ENCODE assay signal across 8 mouse cellular contexts in the genomic region with DNA sequence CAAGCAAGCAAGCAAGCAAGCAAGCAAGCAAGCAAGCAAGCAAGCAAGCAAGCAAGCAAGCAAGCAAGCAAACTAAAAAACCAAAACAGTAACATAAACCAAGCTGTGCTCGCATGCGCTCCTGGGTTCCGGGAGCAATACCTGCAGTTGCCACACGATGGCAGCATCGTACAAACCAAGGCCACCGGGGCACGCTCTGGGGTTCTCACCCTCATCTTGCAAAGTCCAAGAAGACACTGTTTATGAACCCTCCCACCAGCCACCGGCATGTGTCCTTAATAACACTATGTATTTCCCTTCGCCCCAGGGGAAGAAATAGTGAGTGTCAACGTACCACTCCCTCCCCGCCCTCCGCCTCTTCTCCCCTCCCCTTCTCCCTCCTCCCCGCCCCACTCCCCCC.
DNase-seq lines count a peak whose midpoint lies in the region; ATAC-seq and TF ChIP-seq lines count a peak whose summit lies in the region.

No protein-coding gene starts in this region.

- no peak overlapping the region for H3K9ac ChIP-seq in intestine, postnatal 0 days (ENCODE audit: low read depth, low read length)
- no peak overlapping the region for H3K9ac ChIP-seq in limb, embryonic 11.5 days (ENCODE audit: low read length)
- no peak overlapping the region for H3K9ac ChIP-seq in midbrain, embryonic 14.5 days (replicated peaks; ENCODE audit: low read length)

- WGBS in intestine, postnatal 0 days: 2% methylated on average over 12 of the region's 13 CpGs
- WGBS in limb, embryonic 11.5 days: 1% methylated on average over 12 of the region's 13 CpGs
- 2% methylated on average over 12 of the region's 13 CpGs for WGBS in midbrain, embryonic 14.5 days
- WGBS in small intestine, adult 2 months: 3% methylated on average over 13 of the region's 13 CpGs

- ATAC-seq in intestine, postnatal 0 days: no peak
- ATAC-seq in limb, embryonic 11.5 days (ENCODE audit: insufficient number of reproducible peaks, low FRiP score, low TSS enrichment, low read depth): 0 out of 2 replicates have a peak, but pooled peaks have one; percentile 23
- ATAC-seq in midbrain, embryonic 14.5 days (ENCODE audit: low FRiP score, low TSS enrichment): peak; percentile 59
- ATAC-seq in erythroid progenitor cell, adult 5-6 weeks (replicated peaks; ENCODE audit: low FRiP score, poor library complexity, severe bottlenecking): no peak

- H3K27me3 ChIP-seq in intestine, postnatal 0 days (replicated peaks; ENCODE audit: control insufficient read depth, insufficient read depth, low read length): peaks cover 12% of the 10 kb centered on the region; the same call in 1 of the 2 replicates
- H3K27me3 ChIP-seq in limb, embryonic 11.5 days (ENCODE audit: control insufficient read depth, insufficient read depth, low read length): peaks cover 14% of the 10 kb centered on the region
- peaks cover 7% of the 10 kb centered on the region; the same call in 1 of the 2 replicates for H3K27me3 ChIP-seq in midbrain, embryonic 14.5 days (ENCODE audit: control insufficient read depth, insufficient read depth, low read length)
- H3K27me3 ChIP-seq in small intestine, adult 2 months (ENCODE audit: control insufficient read depth, insufficient read depth, low read length): no peaks in the 10 kb centered on the region

- no peak for TF ChIP-seq POLR2A in cortical plate, adult 2 months (IDR thresholded peaks at IDR 0.05; ENCODE audit: extremely low read depth, insufficient read depth, low read length)
- no peak for TF ChIP-seq POLR2A in small intestine, adult 2 months (IDR thresholded peaks at IDR 0.05; ENCODE audit: low read depth, low read length)

- no peak overlapping the region for H3K27ac ChIP-seq in cortical plate, adult 2 months (ENCODE audit: insufficient read depth, low read length)
- H3K27ac ChIP-seq in intestine, postnatal 0 days (ENCODE audit: low read depth, low read length): no peak overlapping the region
- no peak overlapping the region for H3K27ac ChIP-seq in limb, embryonic 11.5 days (replicated peaks; ENCODE audit: low read depth, low read length)
- H3K27ac ChIP-seq in midbrain, embryonic 14.5 days (replicated peaks; ENCODE audit: low read depth, low read length): no peak overlapping the region
- H3K27ac ChIP-seq in small intestine, adult 2 months (ENCODE audit: insufficient read depth, low read depth, low read length): no peak overlapping the region

- TF ChIP-seq CTCF in cortical plate, adult 2 months (IDR thresholded peaks at IDR 0.05; ENCODE audit: extremely low read depth, insufficient read depth, low read length): peak; percentile 85
- TF ChIP-seq CTCF in intestine, postnatal 0 days (IDR thresholded peaks at IDR 0.05; ENCODE audit: low read depth): peak; percentile 89
- TF ChIP-seq CTCF in small intestine, adult 2 months (IDR thresholded peaks at IDR 0.05; ENCODE audit: extremely low read depth, insufficient read length, insufficient replicate concordance, low read depth, low read length): peak; percentile 84

- no peaks in the 10 kb centered on the region for H3K9me3 ChIP-seq in intestine, postnatal 0 days (ENCODE audit: control insufficient read depth)
- H3K9me3 ChIP-seq in limb, embryonic 11.5 days (ENCODE audit: control insufficient read depth, low read length): no peaks in the 10 kb centered on the region; the same call in 1 of the 2 replicates
- no peaks in the 10 kb centered on the region; the same call in 1 of the 2 replicates for H3K9me3 ChIP-seq in midbrain, embryonic 14.5 days (ENCODE audit: control insufficient read depth, low read length)

- H3K4me2 ChIP-seq in intestine, postnatal 0 days (replicated peaks; ENCODE audit: low read depth): peak overlapping the region; percentile 42
- peak overlapping the region; percentile 35 for H3K4me2 ChIP-seq in limb, embryonic 11.5 days (ENCODE audit: low read depth, severe bottlenecking)
- H3K4me2 ChIP-seq in midbrain, embryonic 14.5 days (ENCODE audit: low read length): peak overlapping the region; percentile 44

- no peak overlapping the region for H3K4me3 ChIP-seq in cortical plate, adult 2 months (ENCODE audit: insufficient read depth, low read length)
- 0 out of 2 replicates have a peak overlapping the region, but pooled peaks have one; percentile 15 for H3K4me3 ChIP-seq in intestine, postnatal 0 days (ENCODE audit: low read depth, low read length)
- H3K4me3 ChIP-seq in limb, embryonic 11.5 days (ENCODE audit: low read depth, low read length): no peak overlapping the region
- 0 out of 2 replicates have a peak overlapping the region, but pooled peaks have one; percentile 15 for H3K4me3 ChIP-seq in midbrain, embryonic 14.5 days (replicated peaks; ENCODE audit: low read depth, low read length)
- no peak overlapping the region for H3K4me3 ChIP-seq in small intestine, adult 2 months (ENCODE audit: low read depth, low read length)

- peak; percentile 53 for DNase-seq in adipocyte (ENCODE audit: low spot score)
- peak; percentile 41 for DNase-seq in gastrocnemius, postnatal 25 days
- peak; percentile 96 for DNase-seq in limb, embryonic 11.5 days (ENCODE audit: low spot score)
- peak; percentile 90 for DNase-seq in midbrain, embryonic 14.5 days

- H3K4me1 ChIP-seq in cortical plate, adult 2 months (ENCODE audit: control insufficient read depth, insufficient read depth, low read length): no peaks in the 10 kb centered on the region; the same call in 1 of the 2 replicates
- no peaks in the 10 kb centered on the region for H3K4me1 ChIP-seq in intestine, postnatal 0 days (replicated peaks; ENCODE audit: control insufficient read depth, insufficient read depth, low read length)
- no peaks in the 10 kb centered on the region for H3K4me1 ChIP-seq in limb, embryonic 11.5 days (ENCODE audit: control insufficient read depth, insufficient read depth, low read length)
- no peaks in the 10 kb centered on the region for H3K4me1 ChIP-seq in midbrain, embryonic 14.5 days (ENCODE audit: control insufficient read depth, insufficient read depth, low read length)
- H3K4me1 ChIP-seq in small intestine, adult 2 months (ENCODE audit: control insufficient read depth, insufficient read depth, insufficient read length, low read length): no peaks in the 10 kb centered on the region

- H3K36me3 ChIP-seq in intestine, postnatal 0 days (ENCODE audit: control insufficient read depth, insufficient read depth): no peaks in the 10 kb centered on the region
- no peaks in the 10 kb centered on the region for H3K36me3 ChIP-seq in limb, embryonic 11.5 days (ENCODE audit: control insufficient read depth, insufficient read depth, low read length)
- H3K36me3 ChIP-seq in midbrain, embryonic 14.5 days (ENCODE audit: control insufficient read depth, insufficient read depth, low read length): no peaks in the 10 kb centered on the region
- no peaks in the 10 kb centered on the region for H3K36me3 ChIP-seq in small intestine, adult 2 months (ENCODE audit: control insufficient read depth, insufficient read depth, low read length)

Comparison
In these comparisons a context has a peak if more than half of its experiments do, and no peak if none do; other contexts are left out.
1. DNase-seq: peak in every context shown above with its lines; median percentile 96 in limb, embryonic 11.5 days; 90 in midbrain, embryonic 14.5 days; 53 in adipocyte; 41 in gastrocnemius, postnatal 25 days.
2. H3K4me3 ChIP-seq: peak in intestine, postnatal 0 days (single experiment) and midbrain, embryonic 14.5 days (single experiment); none in cortical plate, adult 2 months (single experiment), limb, embryonic 11.5 days (single experiment) and small intestine, adult 2 months (single experiment).
3. ATAC-seq: peak in limb, embryonic 11.5 days (single experiment) and midbrain, embryonic 14.5 days (single experiment); none in intestine, postnatal 0 days (single experiment) and erythroid progenitor cell, adult 5-6 weeks (single experiment).
4. Peak in every context shown above with its lines, with median percentiles within 50 percentile points of each other: CTCF ChIP-seq and H3K4me2 ChIP-seq.